Mouse (Mus musculus) cerebellum, adult 2 months (tissue): ENCODE measurements around the gene Insl3. TPM values are rescaled to one million over a fixed set of nuclear protein-coding genes. Genes with fewer than 3 reads are reported as not detected.

ENCODE experiments used
- DNase-seq, 2 experiments: peaks; one replicate each; pipeline ENCODE4 v3.0.0; 2021
- H3K27ac ChIP-seq: fragments of 200-500 bp; 2 replicates; pipeline ENCODE4 v1.5.1; 2012; ENCODE audit warnings: low read length, control low read depth, inconsistent platforms; ENCODE audit not compliant: insufficient read depth
- H3K27me3 ChIP-seq: fragments of 200-500 bp; 2 replicates; pipeline ENCODE4 v1.6.1; 2012; ENCODE audit warnings: inconsistent platforms, mild to moderate bottlenecking, low read length, moderate library complexity; ENCODE audit not compliant: control insufficient read depth, insufficient read depth
- H3K4me1 ChIP-seq: fragments of 200-500 bp; 2 replicates; pipeline ENCODE4 v1.6.1; 2011; ENCODE audit warnings: low read length; ENCODE audit not compliant: control insufficient read depth, insufficient read depth
- H3K4me3 ChIP-seq: fragments of 200-500 bp; replicated peaks from 2 replicates; pipeline ENCODE3; 2011; ENCODE audit warnings: mild to moderate bottlenecking, low read depth, low read length, control low read depth; ENCODE audit not compliant: insufficient read depth
- CTCF ChIP-seq: fragments of 200-500 bp; IDR thresholded peaks from 2 replicates; pipeline ENCODE4 v1.5.1; 2011; ENCODE audit warnings: low read depth, mild to moderate bottlenecking, control low read depth, low read length, moderate library complexity, borderline replicate concordance; ENCODE audit not compliant: insufficient read depth
- POLR2A ChIP-seq: fragments of 200-500 bp; IDR thresholded peaks from 2 replicates; pipeline ENCODE4 v1.6.1; 2011; ENCODE audit warnings: low read length, control low read depth, borderline replicate concordance; ENCODE audit not compliant: insufficient read depth
- WGBS: fragments of 180-500 bp; shearing (Covaris S2); methylation state at CpG from one replicate; pipeline ENCODE4 v1.1.7; 2018; 5-methylcytosine and 5-hydroxymethylcytosine counted together
- polyA plus RNA-seq: library from polyadenylated mRNA; depleted of rRNA; stranded (reverse); fragments of >200 nt; gene quantifications from 2 replicates; pipeline ENCODE4 v1.2.3, GENCODE M21; 2012

The Insl3 gene
- polyA plus RNA-seq, 1 experiment: 2.1 TPM

- Histone ChIP-seq H3K27me3 (no peaks in the 10 kb centered on the region), H3K4me3 (no peak overlapping the region), H3K27ac (no peak overlapping the region), H3K4me1 (peaks cover 38% of the 10 kb centered on the region)
- WGBS: 25% methylated on average over 22 of the region's 22 CpGs
- peak in 1 of 2 experiments; percentile 34 for DNase-seq
- TF ChIP-seq POLR2A (no peak), CTCF (no peak)
Observed at GRCm38 (mm10) chr8:71665331-71666130, 23.5 kb upstream of the Insl3 start.

- Histone ChIP-seq H3K27ac (peak overlapping the region; percentile 43), H3K4me3 (no peak overlapping the region), H3K27me3 (no peaks in the 10 kb centered on the region), H3K4me1 (peaks cover 37% of the 10 kb centered on the region)
- WGBS: 17% methylated on average over 1 of the region's 1 CpGs
- TF ChIP-seq CTCF (no peak), POLR2A (no peak)
- peak; percentile 38 to 59 for DNase-seq
Observed at GRCm38 (mm10) chr8:71666855-71667254, 22.2 kb upstream of the Insl3 start.

DNA sequence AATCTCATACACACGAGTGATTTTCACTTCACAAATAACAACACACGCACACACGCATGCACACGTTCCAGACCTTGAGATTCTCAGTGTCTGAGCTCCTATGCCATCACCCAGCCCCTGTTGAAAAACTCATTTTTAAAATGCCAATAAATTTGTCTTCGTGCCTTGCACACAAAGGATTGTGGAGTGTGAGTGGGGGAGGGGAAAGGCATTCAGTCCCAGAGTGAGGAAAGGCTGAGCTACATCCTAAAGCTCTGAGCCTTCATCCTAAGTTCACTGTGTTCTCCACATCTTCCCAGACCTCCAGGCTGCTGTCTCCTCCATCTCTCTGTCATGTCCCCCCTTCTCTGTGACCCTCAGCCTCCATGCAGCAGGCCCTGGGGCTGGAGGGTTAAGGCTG lies 21.8 kb upstream of the Insl3 start:
- H3K4me1 ChIP-seq: peaks cover 37% of the 10 kb centered on the region
- DNase-seq: no peak
- no peak for TF ChIP-seq POLR2A
- TF ChIP-seq CTCF: no peak
- peak overlapping the region; percentile 5 for H3K4me3 ChIP-seq
- 30% methylated on average over 5 of the region's 5 CpGs for WGBS
- no peaks in the 10 kb centered on the region for H3K27me3 ChIP-seq
- peak overlapping the region; percentile 43; the same call in 1 of the 2 replicates for H3K27ac ChIP-seq

DNA sequence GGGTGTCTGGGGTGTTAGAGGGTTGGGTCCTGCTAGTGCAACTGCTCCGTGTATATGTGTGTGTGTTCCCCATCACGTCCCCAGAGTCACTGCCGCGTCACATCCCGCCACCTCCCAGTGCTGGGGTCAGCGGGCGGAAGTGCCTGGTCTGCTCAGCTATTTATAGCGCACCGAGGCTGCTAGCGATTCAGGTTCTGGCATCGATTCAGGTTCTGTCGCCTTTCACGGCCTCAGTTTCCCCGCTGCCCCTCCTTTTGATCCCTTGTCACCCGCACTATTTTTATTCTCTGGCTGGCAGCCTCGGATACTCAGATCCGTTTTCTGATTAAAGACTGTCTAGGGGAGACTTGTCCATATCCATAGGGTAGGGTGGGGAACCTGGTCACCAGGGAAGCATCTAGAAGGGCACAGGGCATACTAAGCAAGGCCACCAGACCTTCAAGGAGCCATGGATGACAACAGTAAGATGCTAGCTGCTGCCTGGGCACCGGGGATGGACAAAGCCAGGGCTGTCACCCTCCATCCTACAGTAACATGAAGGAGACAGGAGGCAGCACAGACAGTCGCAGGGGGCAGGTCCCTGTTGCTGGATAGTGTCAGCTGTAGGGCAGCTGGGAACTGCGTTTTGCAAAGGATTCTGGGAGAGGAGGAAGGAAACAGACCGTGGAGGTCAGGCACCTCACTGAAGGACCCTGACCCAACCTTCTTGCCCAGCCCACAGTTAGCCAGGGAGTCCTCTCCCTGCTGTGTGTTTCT lies 20.6 kb upstream of the Insl3 start:
- TF ChIP-seq CTCF (no peak), POLR2A (no peak)
- DNase-seq: peak; percentile 59 to 64
- WGBS: 4% methylated on average over 21 of the region's 21 CpGs
- H3K4me1 ChIP-seq: peaks cover 39% of the 10 kb centered on the region
- peak overlapping the region; percentile 60 for H3K27ac ChIP-seq
- no peaks in the 10 kb centered on the region for H3K27me3 ChIP-seq
- H3K4me3 ChIP-seq: peak overlapping the region; percentile 41

DNA sequence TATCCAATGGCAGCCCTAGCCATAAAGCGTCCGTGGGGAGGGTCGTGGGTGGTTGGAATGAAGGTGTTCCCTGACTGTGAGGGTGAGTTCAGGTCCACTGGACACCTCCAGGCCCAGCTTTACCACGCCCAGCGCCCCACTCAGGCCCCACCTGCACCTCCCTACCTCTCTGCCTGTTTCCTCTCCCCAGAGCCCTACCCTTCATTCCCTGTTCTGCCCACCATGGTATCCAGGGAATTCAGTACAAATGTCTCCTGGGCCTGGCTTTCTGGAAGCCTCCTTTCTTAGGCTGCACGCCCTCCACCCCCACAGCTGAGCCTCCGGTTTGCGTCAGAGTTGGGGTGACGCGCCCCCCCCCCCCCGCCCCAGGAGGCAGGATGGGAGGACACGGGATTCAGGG lies 18.8 kb upstream of the Insl3 start:
- H3K4me3 ChIP-seq: peak overlapping the region; percentile 94
- peak overlapping the region; percentile 54; the same call in 1 of the 2 replicates for H3K27ac ChIP-seq
- no peaks in the 10 kb centered on the region for H3K27me3 ChIP-seq
- WGBS: 6% methylated on average over 12 of the region's 12 CpGs
- peaks cover 39% of the 10 kb centered on the region for H3K4me1 ChIP-seq
- TF ChIP-seq CTCF (no peak), POLR2A (no peak)
- DNase-seq: no peak

- Histone ChIP-seq H3K27ac (peak overlapping the region; percentile 77), H3K4me3 (peak overlapping the region; percentile 94), H3K27me3 (no peaks in the 10 kb centered on the region), H3K4me1 (peaks cover 42% of the 10 kb centered on the region)
- WGBS: under 1% methylated on average over 63 of the region's 64 CpGs
- no peak for TF ChIP-seq CTCF
- TF ChIP-seq POLR2A: 0 out of 2 replicates have a peak, but pooled peaks have one; percentile 11
- peak; percentile 85 to 90 for DNase-seq
Observed at GRCm38 (mm10) chr8:71670621-71671548, 18.1 kb upstream of the Insl3 start.

GRCm38 (mm10) chr8:71671549-71671965 lies 17.5 kb upstream of the Insl3 start, which contains the start of gene Unc13a:
Gene Unc13a (minus strand): TSS chr8:71671757.
- Histone ChIP-seq H3K27ac (peak within 1 kb of the TSS; percentile 79), H3K4me1 (peaks cover 37% of the 10 kb centered on the region), H3K27me3 (no peaks in the 10 kb centered on the region), H3K4me3 (peak within 1 kb of the TSS; percentile 94)
- WGBS: under 1% methylated on average over 42 of the region's 42 CpGs
- peak; percentile 95 for DNase-seq
- TF ChIP-seq POLR2A (peak; percentile 83), CTCF (no peak)
